Mouse (Mus musculus) B cell, adult 2 months (primary cell): ENCODE results near the gene Mars.

ENCODE experiments used
- DNase-seq, 2 experiments: peaks; one replicate each; pipeline ENCODE4 v3.0.0; 2022

Gene Mars

GRCm38 (mm10) chr10:127257790-127258189 lies 53.8 kb downstream of the Mars start:
- no peak for DNase-seq

- no peak for DNase-seq
These were observed 55.8 kb downstream of the Mars start for GRCm38 (mm10) chr10:127255625-127256345.

- no peak for DNase-seq
These were observed 60.8 kb downstream of the Mars start for GRCm38 (mm10) chr10:127250810-127251209.
